Comparison of ENCODE assay signal across 11 mouse cellular contexts in genomic region chr3:43342928-43343327, GRCm38 (mm10).
DNase-seq lines count a peak whose midpoint lies in the region; ATAC-seq lines count a peak whose summit lies in the region.
"Had no signal": no experiment of that assay in that cellular context is flagged by ENCODE, and none has a peak within 500 bp of the region (broad histone marks: within the 10 kb centered on the region; RNA-seq: fewer than 3 reads in every experiment).

No protein-coding gene starts in this region.

- H3K27ac ChIP-seq in neural tube, embryonic 15.5 days (replicated peaks), result no peak overlapping the region
- H3K27ac ChIP-seq: forebrain, embryonic 12.5 days had no signal

- no peaks in the 10 kb centered on the region for H3K9me3 ChIP-seq in neural tube, embryonic 15.5 days (replicated peaks)
- H3K9me3 ChIP-seq: forebrain, embryonic 12.5 days had no signal

- no peaks in the 10 kb centered on the region for H3K27me3 ChIP-seq in neural tube, embryonic 15.5 days (replicated peaks)
- H3K27me3 ChIP-seq: forebrain, embryonic 12.5 days had no signal

- DNase-seq in adrenal gland, postnatal 14 days, result peak; percentile 18
- no peak for DNase-seq in adrenal gland, postnatal 4 days (ENCODE audit: low spot score in 2 of 2)
- DNase-seq in kidney, adult 9 months, result peak; percentile 1
- DNase-seq in kidney, adult 18-20 months, result no peak
- peak; percentile 52 for DNase-seq in A20 (ENCODE audit: low read depth, low spot score)
- DNase-seq in brain, adult 2 months (ENCODE audit: low read depth, low spot score), result peak; percentile 8
- DNase-seq in gastrocnemius, postnatal 25 days, result no peak
- DNase-seq: lung, adult 2 months; thymus, postnatal 25 days had no signal

- no peak overlapping the region for H3K4me3 ChIP-seq in neural tube, embryonic 15.5 days (replicated peaks)
- H3K4me3 ChIP-seq: forebrain, embryonic 12.5 days had no signal

- 93% methylated on average over 1 of the region's 1 CpGs for WGBS in neural tube, embryonic 15.5 days

- no peak overlapping the region for H3K9ac ChIP-seq in neural tube, embryonic 15.5 days (replicated peaks)
- H3K9ac ChIP-seq: forebrain, embryonic 12.5 days had no signal

- H3K4me1 ChIP-seq in neural tube, embryonic 15.5 days, result no peaks in the 10 kb centered on the region
- H3K4me1 ChIP-seq: forebrain, embryonic 12.5 days had no signal

- no peak overlapping the region for H3K4me2 ChIP-seq in neural tube, embryonic 15.5 days
- H3K4me2 ChIP-seq: forebrain, embryonic 12.5 days had no signal

- no peak for ATAC-seq in neural tube, embryonic 15.5 days (ENCODE audit: low FRiP score)

- H3K36me3 ChIP-seq in neural tube, embryonic 15.5 days, result no peaks in the 10 kb centered on the region
- H3K36me3 ChIP-seq: forebrain, embryonic 12.5 days had no signal

Comparison
In these comparisons a context has a peak if more than half of its experiments do, and no peak if none do; other contexts are left out.
1. DNase-seq: peak in adrenal gland, postnatal 14 days (single experiment), kidney, adult 9 months (single experiment), A20 (single experiment) and brain, adult 2 months (single experiment); none in adrenal gland, postnatal 4 days (0 of 2), kidney, adult 18-20 months (single experiment) and gastrocnemius, postnatal 25 days (single experiment).